Mouse (Mus musculus): Measurements from ENCODE around the gene Zfp536.

GRCm38 (mm10) chr7:37608556-37608955 lies 164.9 kb downstream of the Zfp536 start:
- TF ChIP-seq ETS1 (conservative IDR thresholded peaks at IDR 0.05; ENCODE audit: low read depth, low read length) (no peak), POLR2A (IDR thresholded peaks at IDR 0.05; ENCODE audit: low read depth, low read length) (no peak), ZKSCAN1 (IDR thresholded peaks at IDR 0.05; ENCODE audit: borderline replicate concordance, low read depth, low read length) (no peak), CHD2 (IDR thresholded peaks at IDR 0.05; ENCODE audit: low read length) (no peak), USF1 (IDR thresholded peaks at IDR 0.05; ENCODE audit: low read depth, low read length) (no peak), IRF4 (IDR thresholded peaks at IDR 0.05; ENCODE audit: low read depth, low read length) (no peak)

Measured in CH12.LX (cell line).